Mouse (Mus musculus) ES-Bruce4 (cell line): Measurements from ENCODE around the gene Scd3. TPM values are rescaled to one million over a fixed set of nuclear protein-coding genes. Genes with fewer than 3 reads are reported as not detected.

Experiments used
- H3K27ac ChIP-seq: 2 replicates; pipeline ENCODE4 v1.5.1; 2012; ENCODE audit warnings: low read length, inconsistent platforms; ENCODE audit not compliant: insufficient read depth
- H3K27me3 ChIP-seq: 2 replicates; pipeline ENCODE4 v1.6.1; 2012; ENCODE audit warnings: mild to moderate bottlenecking, low read length, inconsistent platforms; ENCODE audit not compliant: control insufficient read depth, poor library complexity, insufficient read depth, severe bottlenecking
- H3K36me3 ChIP-seq: 2 replicates; pipeline ENCODE4 v1.6.1; 2012; ENCODE audit warnings: inconsistent platforms, mild to moderate bottlenecking, low read length, moderate library complexity; ENCODE audit not compliant: control insufficient read depth, poor library complexity, insufficient read depth, severe bottlenecking
- H3K4me1 ChIP-seq: one replicate; pipeline ENCODE4 v1.8.1; 2011; ENCODE audit warnings: low read length; ENCODE audit not compliant: control insufficient read depth, insufficient read depth
- H3K4me3 ChIP-seq: 2 replicates; pipeline ENCODE4 v1.5.1; 2011; ENCODE audit warnings: low read depth, mild to moderate bottlenecking, low read length
- H3K9ac ChIP-seq: 2 replicates; pipeline ENCODE4 v1.6.1; 2012; ENCODE audit warnings: low read depth, mild to moderate bottlenecking, inconsistent platforms; ENCODE audit not compliant: poor library complexity, severe bottlenecking
- H3K9me3 ChIP-seq: replicated peaks from 2 replicates; pipeline ENCODE4 v1.6.1; 2012; ENCODE audit warnings: mild to moderate bottlenecking, low read length, inconsistent platforms; ENCODE audit not compliant: control insufficient read depth, poor library complexity, insufficient read depth, severe bottlenecking
- CTCF ChIP-seq: IDR thresholded peaks from one replicate; pipeline ENCODE4 v1.8.1; 2011; ENCODE audit warnings: low read depth, low read length
- EP300 ChIP-seq: IDR thresholded peaks from 2 replicates; pipeline ENCODE4 v1.6.1; 2011; ENCODE audit warnings: low read depth, low read length; ENCODE audit not compliant: insufficient read depth
- POLR2A ChIP-seq: IDR thresholded peaks from one replicate; pipeline ENCODE4 v1.8.1; 2011; ENCODE audit warnings: low read length; ENCODE audit not compliant: insufficient read depth
- polyA plus RNA-seq: library from polyadenylated mRNA; stranded (reverse); fragments of >200 nt; gene quantifications from 2 replicates; pipeline ENCODE4 v1.2.4, GENCODE M21; 2011; ENCODE audit warnings: low read depth; ENCODE audit not compliant: missing spikeins, insufficient read depth, insufficient read length

Gene Scd3
- polyA plus RNA-seq, 1 experiment, result 3.3 TPM

GRCm38 (mm10) chr19:44225728-44226127 is 22.7 kb downstream of the Scd3 start:
- Histone ChIP-seq H3K4me1 (no peaks in the 10 kb centered on the region), H3K9me3 (no peaks in the 10 kb centered on the region), H3K27ac (no peak overlapping the region), H3K27me3 (no peaks in the 10 kb centered on the region), H3K9ac (no peak overlapping the region), H3K36me3 (no peaks in the 10 kb centered on the region), H3K4me3 (no peak overlapping the region)
- no peak for TF ChIP-seq CTCF
- TF ChIP-seq EP300, result no peak
- TF ChIP-seq POLR2A, result no peak

GRCm38 (mm10) chr19:44229776-44230175 is 26.7 kb downstream of the Scd3 start:
- no peaks in the 10 kb centered on the region for H3K9me3 ChIP-seq
- H3K27ac ChIP-seq, result no peak overlapping the region
- no peak overlapping the region for H3K9ac ChIP-seq
- no peaks in the 10 kb centered on the region for H3K4me1 ChIP-seq
- TF ChIP-seq EP300 (no peak), POLR2A (no peak), CTCF (no peak)
- no peak overlapping the region for H3K4me3 ChIP-seq
- H3K36me3 ChIP-seq, result no peaks in the 10 kb centered on the region
- no peaks in the 10 kb centered on the region for H3K27me3 ChIP-seq

- Histone ChIP-seq H3K36me3 (no peaks in the 10 kb centered on the region), H3K4me1 (no peaks in the 10 kb centered on the region), H3K9ac (no peak overlapping the region), H3K27ac (no peak overlapping the region), H3K27me3 (no peaks in the 10 kb centered on the region), H3K9me3 (no peaks in the 10 kb centered on the region), H3K4me3 (no peak overlapping the region)
- no peak for TF ChIP-seq EP300
- TF ChIP-seq POLR2A, result no peak
- TF ChIP-seq CTCF, result no peak
Observed at GRCm38 (mm10) chr19:44230212-44230611, 27.1 kb downstream of the Scd3 start.

- H3K27ac ChIP-seq, result no peak overlapping the region
- H3K9me3 ChIP-seq, result no peaks in the 10 kb centered on the region
- H3K4me3 ChIP-seq, result no peak overlapping the region
- no peaks in the 10 kb centered on the region for H3K4me1 ChIP-seq
- H3K9ac ChIP-seq, result no peak overlapping the region
- no peaks in the 10 kb centered on the region for H3K36me3 ChIP-seq
- TF ChIP-seq POLR2A (no peak), EP300 (no peak), CTCF (no peak)
- H3K27me3 ChIP-seq, result no peaks in the 10 kb centered on the region
Observed at GRCm38 (mm10) chr19:44231608-44232151, 28.6 kb downstream of the Scd3 start.

- no peaks in the 10 kb centered on the region for H3K9me3 ChIP-seq
- no peaks in the 10 kb centered on the region for H3K27me3 ChIP-seq
- H3K9ac ChIP-seq, result peak overlapping the region; percentile 27; the same call in 1 of the 2 replicates
- H3K36me3 ChIP-seq, result no peaks in the 10 kb centered on the region
- H3K4me1 ChIP-seq, result peaks cover 2% of the 10 kb centered on the region
- H3K27ac ChIP-seq, result no peak overlapping the region
- H3K4me3 ChIP-seq, result peak overlapping the region; percentile 77
- TF ChIP-seq EP300 (no peak), POLR2A (peak; percentile 56)
Observed at GRCm38 (mm10) chr19:44237471-44238006, 34.5 kb downstream of the Scd3 start.

GRCm38 (mm10) chr19:44238906-44239305 is 35.8 kb downstream of the Scd3 start:
- no peak overlapping the region for H3K9ac ChIP-seq
- H3K4me1 ChIP-seq, result peaks cover 2% of the 10 kb centered on the region
- no peaks in the 10 kb centered on the region for H3K36me3 ChIP-seq
- H3K27me3 ChIP-seq, result no peaks in the 10 kb centered on the region
- H3K9me3 ChIP-seq, result no peaks in the 10 kb centered on the region
- no peak overlapping the region for H3K27ac ChIP-seq
- TF ChIP-seq CTCF (no peak), POLR2A (no peak), EP300 (no peak)
- H3K4me3 ChIP-seq, result no peak overlapping the region
